Mouse (Mus musculus): ENCODE data around the gene Lrrk1.

The Lrrk1 gene

DNA sequence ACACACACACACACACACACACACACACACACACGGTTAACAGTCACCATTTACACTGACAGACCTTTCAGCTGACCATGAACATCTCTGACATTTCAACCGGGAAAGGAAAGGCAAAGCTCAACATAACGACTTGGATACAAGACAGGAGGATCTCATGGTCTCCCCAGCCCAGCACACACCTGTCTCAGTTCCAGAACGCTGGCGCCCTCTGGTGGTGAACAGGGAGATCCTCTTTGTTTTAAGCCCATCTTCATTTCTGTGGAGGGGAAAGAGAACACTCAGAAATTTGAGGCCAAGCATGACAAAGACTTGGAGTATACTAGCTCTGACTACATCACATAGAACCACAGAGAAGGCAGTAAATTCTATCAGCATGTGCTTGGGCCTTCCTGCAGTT is 87.5 kb downstream of the Lrrk1 start:
- no peak for DNase-seq (ENCODE audit: low spot score)

DNA sequence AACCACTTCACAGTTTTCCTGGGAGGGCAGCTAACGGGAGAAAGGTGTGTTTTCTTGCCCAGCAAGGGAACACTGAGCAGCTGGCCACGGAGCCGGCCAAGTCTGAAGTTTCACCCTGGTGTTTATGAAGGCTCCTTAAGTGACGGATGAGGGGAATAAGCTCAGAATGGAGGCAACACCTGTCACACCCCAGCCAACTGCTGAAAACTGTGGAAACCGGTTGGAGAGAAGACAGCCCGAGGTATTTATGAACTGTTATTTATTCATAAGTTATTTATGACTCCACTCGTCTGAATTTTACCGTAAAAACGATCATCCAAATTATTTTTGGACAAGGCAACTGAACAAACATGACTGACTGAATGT is 90.5 kb downstream of the Lrrk1 start:
- DNase-seq (ENCODE audit: low spot score), result no peak

DNA sequence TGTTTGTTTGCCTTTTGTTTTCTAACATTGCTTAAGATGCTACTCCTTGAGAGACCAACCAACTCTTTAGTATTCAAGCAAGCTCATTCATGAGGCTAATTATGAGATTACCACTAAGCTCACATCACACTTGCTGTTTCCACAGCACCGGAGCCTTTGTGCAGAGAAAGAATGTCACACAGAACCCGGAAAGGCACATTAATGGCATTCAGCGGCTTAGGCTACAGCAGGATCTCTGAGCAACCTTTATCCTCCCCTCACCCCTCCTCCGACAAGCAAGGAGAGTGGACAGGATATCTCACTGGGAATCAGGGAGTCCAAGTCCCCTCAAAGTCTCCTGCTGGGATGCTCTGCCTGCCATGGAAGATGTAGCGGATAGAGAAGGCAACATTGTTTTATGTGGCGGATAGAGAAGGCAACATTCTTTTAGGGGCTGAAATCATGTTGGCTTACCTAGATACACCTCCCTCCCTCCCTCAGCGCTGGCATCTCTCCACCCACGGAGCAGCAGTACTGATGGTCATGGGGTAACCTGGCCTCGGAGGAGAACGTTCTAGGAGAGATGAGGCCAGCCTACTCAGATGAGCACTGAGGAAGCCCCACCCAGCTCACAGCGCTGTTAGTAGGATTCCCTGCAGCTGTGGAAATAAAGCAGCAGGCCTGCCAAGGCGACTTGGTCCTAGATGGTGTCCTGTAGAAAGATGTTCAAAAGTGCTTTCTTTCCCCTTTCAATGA is 91.1 kb downstream of the Lrrk1 start:
- no peak for DNase-seq (ENCODE audit: low spot score)

DNA sequence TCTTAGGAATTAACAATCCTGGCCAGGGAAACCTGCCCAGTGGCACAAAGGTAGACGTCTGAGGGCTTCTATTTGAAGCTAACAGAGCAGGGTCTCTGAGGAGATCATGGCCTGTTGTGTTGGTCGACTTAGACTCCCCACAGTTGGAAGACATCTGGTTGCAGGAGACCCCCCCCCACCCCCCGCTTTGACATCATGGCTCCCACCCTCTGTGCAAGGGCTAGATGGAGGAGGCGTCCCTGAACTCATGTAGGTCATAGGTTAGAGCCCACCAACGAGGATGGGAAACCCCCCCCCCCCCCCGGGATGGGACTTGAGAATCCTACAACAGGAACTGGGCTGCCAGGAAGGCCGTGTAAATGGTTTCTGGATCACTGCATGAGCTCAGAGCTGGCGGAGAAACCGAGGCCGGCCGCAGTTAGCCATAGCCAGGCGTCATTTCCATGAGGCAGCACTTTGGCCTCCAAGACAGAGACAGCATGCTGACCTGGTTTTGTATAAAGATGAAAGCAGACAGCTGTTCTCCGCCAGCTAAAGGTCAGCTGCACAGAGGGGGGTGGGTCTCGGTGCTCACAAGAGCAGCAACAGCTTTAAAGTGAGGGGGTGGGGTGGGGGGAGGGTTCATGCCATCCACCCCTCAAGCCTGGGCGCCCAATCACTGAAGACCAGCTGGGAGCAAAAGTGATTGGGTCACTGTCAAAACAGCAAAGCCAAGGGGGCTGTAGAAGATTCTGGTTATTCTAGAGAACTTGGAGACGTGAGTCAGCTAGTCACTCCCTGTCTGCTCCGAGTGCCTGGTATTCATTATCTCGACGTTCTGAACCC is 95.4 kb downstream of the Lrrk1 start:
- DNase-seq (ENCODE audit: low spot score), result no peak

DNA sequence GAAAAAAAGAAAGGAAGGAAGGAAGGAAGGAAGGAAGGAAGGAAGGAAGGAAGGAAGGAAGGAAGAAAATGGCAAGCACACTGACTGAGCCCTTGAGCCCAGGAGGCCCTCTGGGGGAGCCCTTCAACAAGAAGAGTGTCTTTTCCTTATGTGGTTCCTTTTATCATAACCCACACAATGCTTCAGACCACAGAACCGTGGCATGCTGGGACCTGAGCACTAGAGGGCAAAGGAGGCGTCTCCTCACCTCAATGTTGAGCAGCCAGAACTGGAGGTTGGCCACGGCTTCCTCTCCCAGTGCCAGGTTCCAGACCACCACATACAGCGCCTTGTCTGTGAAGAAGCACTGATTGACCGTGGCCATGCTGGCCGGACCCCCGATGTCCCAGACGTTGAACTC is 96.1 kb downstream of the Lrrk1 start:
- no peak for DNase-seq (ENCODE audit: low spot score)

DNA sequence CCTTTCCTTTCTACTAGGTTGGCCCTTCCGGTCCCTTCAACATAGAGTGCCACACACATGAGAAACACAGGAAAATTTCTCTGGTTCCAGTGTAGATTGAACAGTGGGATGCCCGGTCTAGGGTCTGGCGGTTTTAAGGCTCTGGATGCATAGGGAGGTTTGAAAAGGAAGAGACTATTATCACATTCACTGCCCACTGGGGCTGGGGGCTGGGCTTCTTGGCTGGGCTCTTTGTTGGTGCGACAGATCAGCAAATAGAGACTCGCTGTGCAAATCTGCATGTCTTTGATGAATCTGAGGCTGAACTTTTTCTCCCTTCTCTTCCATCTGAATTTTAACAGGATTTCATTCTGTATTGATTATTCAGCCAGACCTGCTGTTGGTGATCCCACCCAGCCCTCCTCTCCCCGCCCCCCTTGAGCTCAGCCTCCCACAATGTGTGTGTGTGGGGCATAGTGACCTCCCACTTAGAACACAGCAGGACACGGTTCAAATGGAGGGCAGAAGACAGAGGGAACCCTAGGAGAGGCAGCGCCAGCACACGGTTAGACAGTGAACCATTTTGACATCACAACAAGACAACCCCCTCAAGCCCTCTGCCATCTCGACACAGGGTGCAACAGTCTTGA is 105.1 kb downstream of the Lrrk1 start:
- no peak for DNase-seq (ENCODE audit: low spot score)

DNA sequence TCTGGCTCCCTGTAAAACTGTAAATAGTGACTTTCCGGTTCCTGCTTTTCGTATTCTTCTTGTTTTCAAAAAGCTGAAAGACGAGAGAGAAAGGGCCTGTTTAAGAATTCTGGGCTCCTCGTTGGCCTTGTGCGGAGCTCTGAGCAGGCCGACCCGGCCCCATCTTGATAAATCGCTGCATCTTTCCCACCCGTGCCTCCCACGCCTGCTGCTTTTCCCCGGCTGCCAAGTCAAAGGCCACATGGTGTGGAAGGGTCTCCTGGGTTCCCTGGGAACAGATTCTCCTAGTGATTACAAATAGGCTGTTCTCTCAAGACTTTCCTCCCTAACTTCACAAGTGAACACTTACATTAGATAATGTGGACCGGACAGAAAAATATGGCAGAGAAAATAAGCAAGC is 105.9 kb downstream of the Lrrk1 start:
- no peak for DNase-seq (ENCODE audit: low spot score)

DNA sequence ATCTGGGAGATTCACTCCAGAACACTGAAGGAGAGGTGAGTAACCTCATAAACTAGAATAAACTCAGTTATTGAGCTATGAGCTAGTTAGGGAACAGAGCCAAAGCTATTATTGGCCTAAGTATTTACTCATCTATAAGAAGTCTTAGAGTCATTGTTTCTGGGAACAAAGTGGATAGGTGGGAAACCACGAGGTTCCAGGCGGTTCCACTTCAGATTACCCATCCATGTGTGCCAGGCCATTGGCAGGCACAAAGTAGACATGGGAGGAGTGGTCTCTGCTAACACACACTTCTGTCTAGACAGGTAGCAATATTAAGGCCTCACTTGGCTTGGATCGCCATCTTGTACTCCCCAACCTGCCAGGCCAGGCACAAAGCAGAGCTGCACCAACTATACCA is 110.1 kb downstream of the Lrrk1 start:
- no peak for DNase-seq (ENCODE audit: low spot score)

DNA sequence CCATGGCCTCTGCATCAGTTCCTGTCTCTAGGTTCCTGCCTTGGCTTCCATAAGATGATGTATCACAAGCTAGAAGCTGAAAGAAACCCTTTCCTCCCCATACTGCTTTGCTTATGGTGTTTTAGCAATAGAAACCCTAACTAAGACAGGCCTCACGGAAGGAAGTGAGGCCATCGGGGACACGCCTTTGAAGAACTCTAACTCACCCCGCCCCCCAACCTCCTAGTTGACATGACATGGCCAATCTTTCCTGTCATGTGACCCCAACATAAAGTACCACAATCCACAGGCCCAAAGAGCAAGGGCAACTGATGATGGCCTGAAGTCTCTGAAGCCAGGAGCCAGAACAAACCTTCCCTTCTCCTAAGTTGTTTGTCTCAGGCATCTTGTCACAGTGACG is 114.7 kb downstream of the Lrrk1 start:
- no peak for DNase-seq (ENCODE audit: low spot score)

DNA sequence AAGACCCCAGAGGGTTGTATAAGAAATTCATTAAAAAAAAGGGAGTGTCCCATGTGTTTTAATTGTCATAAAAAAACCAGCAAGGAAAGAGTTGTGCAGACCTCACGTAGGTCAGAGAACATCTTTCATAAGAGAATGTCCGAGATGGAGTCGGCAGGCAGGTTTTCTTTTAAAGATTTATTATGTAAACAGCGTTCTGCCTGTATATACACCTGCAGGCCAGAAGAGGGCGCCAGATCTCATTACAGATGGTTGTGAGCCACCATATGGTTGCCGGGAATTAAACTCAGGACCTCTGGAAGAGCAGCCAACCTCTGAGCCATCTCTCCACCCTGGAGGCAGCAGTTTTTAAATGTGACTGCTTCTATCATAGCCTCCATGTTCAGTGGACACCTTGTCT is 116.9 kb downstream of the Lrrk1 start:
- DNase-seq (ENCODE audit: low spot score), result no peak

DNA sequence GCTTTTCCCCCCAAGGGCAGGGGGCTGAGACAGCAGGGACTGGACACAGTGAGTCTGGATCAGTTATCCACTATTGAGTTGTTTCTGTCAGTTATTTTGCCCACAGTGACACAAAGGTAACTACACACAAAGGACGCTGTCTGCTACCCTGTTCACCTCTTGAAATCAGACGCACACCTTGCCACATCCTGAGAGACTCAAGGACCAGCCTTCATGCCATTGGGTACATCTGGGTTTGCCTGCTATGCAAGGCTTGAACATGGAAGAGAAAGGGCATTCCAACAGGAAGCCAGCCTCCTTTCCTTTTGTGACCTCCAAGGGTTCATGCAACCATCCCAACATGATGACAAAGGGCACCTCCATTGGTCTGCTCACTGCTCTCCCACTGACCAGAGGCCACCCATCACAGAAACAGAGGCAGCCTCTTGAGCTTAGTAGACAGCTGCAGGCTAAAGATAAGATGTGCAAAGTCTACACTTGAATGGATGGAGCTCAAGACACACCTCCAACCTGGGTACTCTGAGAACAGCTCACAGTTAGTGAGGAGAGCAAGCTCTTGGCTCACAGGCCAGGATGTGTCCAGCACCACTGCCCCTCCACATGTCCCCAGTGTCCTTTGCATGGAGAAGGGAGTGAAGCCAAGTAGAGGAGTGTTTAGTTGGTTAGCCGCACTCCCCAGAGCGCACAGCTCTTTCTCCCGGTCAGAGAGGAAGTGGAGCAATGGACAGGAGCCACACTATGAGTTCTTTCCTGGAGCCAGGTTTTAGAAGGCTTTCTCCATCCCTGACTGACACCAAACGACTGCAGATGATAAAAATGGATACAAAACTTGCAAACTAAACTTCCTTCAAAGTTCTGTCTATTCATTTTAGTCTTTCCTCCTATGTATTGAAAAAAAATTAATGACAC is 121.0 kb downstream of the Lrrk1 start:
- DNase-seq (ENCODE audit: low spot score), result no peak

DNA sequence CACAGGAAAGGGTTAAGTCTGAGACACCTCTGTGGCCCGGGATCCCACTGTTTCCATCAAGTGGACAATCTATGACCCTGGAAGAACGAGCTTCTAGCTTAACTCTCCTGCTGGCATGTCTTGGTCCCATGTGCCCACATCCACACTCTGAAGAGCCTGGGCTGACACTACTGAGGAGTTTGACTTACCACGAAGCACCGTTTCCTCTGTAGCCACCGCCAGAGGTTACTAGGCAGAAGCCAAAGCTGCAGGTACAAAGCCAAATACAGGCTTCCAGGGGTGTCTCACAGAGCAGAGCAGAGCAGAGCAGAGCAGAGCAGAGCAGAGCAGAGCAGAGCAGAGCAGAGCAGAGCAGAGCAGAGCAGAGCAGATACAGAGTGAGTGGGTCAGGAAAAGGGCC is 124.7 kb downstream of the Lrrk1 start:
- no peak for DNase-seq (ENCODE audit: low spot score)

DNA sequence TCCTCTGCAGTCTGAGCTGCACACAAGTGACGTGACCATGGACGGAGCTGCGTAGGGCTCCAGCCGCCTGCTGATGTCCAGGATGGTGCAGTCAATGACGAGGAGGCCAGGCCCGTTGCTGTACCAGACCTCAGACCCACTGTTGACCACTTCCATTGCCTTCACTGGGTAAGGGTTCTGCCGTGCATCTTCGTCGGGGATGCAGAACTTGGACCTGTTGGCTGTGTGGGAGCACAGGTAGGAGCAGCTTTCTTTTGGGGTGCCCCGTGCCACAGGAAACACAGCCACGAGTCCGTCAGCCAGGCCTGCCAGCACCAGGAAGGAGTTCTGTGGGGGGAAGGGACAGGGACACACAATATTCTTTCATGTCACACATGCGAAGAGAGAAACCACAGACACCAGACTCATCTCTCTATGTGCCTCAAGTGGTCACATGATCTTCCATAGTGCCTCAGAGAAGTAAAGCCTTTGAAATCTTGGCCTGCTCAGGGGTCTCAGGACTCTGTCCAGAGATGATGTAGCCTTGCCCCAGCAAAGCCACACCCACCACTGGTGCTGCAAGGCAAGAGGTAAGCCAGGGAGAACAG is 125.5 kb downstream of the Lrrk1 start:
- no peak for DNase-seq (ENCODE audit: low spot score)

DNA sequence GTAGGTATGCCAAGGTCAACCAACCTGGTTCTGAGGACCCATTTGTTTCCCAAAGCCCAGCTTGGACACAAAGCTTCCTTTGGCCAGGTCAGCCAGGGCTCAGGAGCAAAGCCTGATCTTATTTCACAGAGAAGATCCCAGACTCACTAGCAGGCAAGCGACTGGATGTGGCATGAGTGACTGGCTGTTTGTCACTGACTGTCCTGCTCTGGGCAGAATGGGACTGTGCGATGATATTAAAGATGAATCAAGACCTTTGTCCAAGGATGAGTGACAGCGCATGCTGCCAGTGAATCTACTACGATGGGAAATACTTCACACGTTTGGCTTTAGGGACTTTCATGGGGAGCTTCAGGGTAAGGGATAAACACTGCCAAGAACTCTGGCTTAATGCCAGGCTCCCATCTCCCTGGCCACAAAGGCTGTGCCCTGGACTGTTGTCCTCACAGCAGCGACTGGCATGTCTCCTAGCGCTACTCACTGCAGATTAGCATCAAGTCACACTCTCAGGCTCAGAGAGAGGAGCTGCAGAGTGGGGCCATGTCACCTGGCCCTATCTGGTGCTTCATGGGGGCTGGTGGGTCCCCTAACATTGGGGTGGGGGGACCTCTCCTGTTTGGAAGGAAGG is 127.3 kb downstream of the Lrrk1 start:
- no peak for DNase-seq (ENCODE audit: low spot score)

DNA sequence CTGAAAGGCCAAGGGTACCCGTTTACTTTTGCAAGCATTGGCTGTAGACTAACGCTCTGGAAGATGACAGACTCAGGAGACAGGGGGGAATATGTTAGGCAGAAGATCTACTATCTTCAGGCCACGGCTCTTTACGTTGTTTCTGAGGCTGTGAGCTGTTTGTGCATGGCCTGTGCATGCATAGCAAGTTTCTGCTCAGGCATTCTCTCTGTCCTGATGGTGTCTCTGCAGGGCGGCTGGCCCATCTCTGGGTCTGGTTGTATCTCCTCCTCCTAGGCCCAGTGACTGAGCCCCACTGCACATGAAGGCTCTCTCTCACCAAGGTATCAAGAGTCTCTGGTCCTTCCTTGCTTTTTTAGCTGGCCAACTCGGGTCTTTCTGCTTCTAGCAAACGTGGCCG is 127.9 kb downstream of the Lrrk1 start:
- no peak for DNase-seq (ENCODE audit: low spot score)

DNA sequence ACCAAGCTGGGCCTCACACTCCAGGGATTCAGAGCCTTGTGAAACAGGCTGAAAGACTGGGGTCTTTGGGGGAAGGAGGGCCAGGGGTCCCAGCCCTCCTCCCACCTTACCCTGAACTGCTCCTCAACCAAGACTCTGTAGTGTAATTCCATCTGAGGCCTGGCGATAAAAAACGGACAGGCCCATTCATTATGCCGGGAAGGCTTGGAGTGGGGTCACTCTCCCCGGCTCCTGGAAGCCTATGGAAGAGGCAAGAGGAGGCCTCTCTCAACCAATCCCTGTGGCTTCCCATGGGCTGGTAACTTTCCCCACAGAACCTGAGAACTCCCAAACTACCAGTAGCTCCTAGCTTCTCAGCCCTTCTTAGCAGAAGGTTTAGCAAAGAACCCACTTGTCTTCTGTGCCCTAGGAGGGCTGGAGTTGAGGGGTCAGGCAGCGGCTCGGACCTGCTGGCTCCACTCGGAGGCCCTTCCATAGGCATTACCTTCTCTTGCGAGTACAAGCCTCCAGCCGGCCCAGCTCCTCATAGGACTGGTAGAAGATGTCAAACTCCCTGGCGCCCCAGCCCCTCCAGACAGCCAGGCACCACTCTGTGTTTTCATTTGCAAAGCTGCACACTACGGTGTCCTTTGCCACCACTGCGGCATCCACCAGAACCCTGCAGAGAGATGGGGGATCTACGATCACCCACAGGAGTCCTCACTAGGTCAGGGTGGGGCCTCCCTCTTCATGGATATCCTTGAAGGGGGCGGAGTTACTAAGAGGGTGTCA is 128.5 kb downstream of the Lrrk1 start:
- DNase-seq (ENCODE audit: low spot score), result no peak

DNA sequence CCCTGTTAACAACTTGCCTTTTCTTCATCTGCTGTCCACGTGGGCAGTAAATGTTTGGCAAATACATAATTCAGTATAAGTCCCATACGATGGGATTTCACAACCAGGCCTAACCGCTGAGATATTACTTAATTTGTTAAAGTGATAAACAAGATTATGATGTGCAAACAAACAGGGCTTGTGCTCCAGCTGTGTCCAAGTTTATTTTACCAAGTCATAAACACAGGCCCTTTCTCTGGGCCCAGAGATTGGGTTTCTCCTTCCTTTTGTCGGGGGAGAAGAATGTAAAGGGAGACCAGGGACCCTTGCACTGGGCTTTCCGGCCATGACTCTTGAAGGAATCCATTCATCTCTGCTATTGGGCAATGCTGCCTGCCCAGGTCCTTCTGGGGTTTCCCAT is 129.2 kb downstream of the Lrrk1 start:
- no peak for DNase-seq (ENCODE audit: low spot score)

DNA sequence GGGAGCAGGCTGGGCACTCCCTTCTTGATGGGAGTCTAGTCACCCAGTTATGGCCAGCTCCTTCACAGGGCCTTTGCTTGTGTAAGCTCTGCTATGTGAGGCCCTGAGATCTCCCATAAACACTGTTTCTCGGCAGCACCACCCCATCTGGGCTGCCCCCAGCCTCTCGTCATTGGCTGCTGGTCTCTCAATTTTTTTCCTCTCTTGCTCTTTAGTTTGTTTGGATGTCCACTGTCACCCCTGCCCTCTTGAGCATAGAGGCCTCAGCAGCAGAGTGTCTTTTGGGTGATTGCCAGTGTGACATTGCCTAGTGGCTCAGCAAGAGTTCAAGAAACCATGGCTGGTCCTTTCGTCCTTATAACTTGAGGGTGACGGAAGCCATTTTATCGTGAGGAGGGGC is 130.9 kb downstream of the Lrrk1 start:
- no peak for DNase-seq (ENCODE audit: low spot score)

DNA sequence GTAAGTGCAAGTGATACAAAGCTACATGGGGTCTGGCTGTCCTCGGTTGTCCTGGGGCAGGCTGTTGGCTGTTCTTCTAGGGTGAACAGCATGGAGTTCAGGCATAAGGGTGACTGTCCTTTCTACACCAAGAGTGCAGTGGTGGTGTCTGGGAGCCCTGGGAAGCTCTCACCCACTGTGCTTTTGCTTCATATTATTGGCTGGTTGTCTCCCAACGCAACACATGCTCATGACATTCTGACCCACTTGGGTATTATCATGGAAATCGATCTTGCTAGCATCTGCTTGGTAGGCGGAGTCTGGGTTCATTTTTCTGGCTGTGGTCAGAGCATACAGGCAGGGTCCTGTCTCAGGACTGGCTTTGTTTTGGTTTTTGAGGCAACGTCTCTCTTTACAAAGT is 131.7 kb downstream of the Lrrk1 start:
- DNase-seq (ENCODE audit: low spot score), result no peak

DNA sequence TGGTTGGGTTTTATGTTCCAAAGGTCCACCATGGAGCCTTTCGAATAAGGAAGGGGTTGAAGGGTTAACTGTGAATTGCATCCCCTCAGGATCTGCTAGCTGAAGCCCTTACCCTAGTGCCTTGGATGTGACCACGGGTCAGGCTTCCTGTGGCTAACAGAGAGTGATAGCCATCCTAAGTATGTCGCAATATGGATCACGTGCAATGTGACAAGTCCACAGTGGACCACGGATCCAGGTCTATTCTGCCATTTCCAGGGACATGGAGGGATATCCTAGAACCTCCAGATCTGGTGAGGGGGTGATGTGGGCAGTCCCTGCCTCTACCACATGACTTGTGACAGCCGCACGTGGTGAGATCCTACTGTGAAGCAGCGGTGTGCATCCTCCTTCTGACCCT is 133.2 kb downstream of the Lrrk1 start:
- DNase-seq (ENCODE audit: low spot score), result no peak

All from layer of hippocampus, adult 9-10 months (tissue).